Mouse (Mus musculus): ENCODE results near the gene Tprgl.
A peak's percentile ranks its signal among the peaks of the same experiment; 100 is the strongest.

The Tprgl gene

GRCm38 (mm10) chr4:154160538-154161390 lies at the start of gene Tprgl:
Tprgl (minus strand) TSS chr4:154160666.
- peak; percentile 97 for DNase-seq

- DNase-seq = no peak
These were observed 49.4 kb upstream of the Tprgl start for GRCm38 (mm10) chr4:154209825-154210224.

GRCm38 (mm10) chr4:154209054-154209453 lies 48.6 kb upstream of the Tprgl start:
- no peak for DNase-seq

GRCm38 (mm10) chr4:154207261-154207660 lies 46.8 kb upstream of the Tprgl start:
- peak; percentile 64 for DNase-seq

GRCm38 (mm10) chr4:154205392-154205791 lies 44.9 kb upstream of the Tprgl start:
- peak; percentile 74 for DNase-seq

- no peak for DNase-seq
These were observed 44.1 kb upstream of the Tprgl start for GRCm38 (mm10) chr4:154204532-154204931.

GRCm38 (mm10) chr4:154201511-154201910 lies 41.0 kb upstream of the Tprgl start:
- DNase-seq = no peak

GRCm38 (mm10) chr4:154198377-154198961 lies 38.0 kb upstream of the Tprgl start:
- DNase-seq = no peak

GRCm38 (mm10) chr4:154197961-154198360 lies 37.5 kb upstream of the Tprgl start:
- DNase-seq = no peak

GRCm38 (mm10) chr4:154188948-154189347 lies 28.5 kb upstream of the Tprgl start:
- no peak for DNase-seq

GRCm38 (mm10) chr4:154186002-154186537 lies 25.6 kb upstream of the Tprgl start:
- no peak for DNase-seq

- no peak for DNase-seq
These were observed 24.5 kb upstream of the Tprgl start for GRCm38 (mm10) chr4:154185001-154185400.

- DNase-seq = no peak
These were observed 23.1 kb upstream of the Tprgl start for GRCm38 (mm10) chr4:154183566-154183965.

- no peak for DNase-seq
These were observed 20.5 kb upstream of the Tprgl start for GRCm38 (mm10) chr4:154181001-154181400.

- no peak for DNase-seq
These were observed 16.8 kb upstream of the Tprgl start for GRCm38 (mm10) chr4:154177257-154177656.

- no peak for DNase-seq
These were observed 11.6 kb upstream of the Tprgl start for GRCm38 (mm10) chr4:154171931-154172604.

GRCm38 (mm10) chr4:154171151-154171930 lies 10.9 kb upstream of the Tprgl start:
- DNase-seq = no peak

GRCm38 (mm10) chr4:154170506-154171150 lies 10.2 kb upstream of the Tprgl start, which contains the start of gene Megf6:
Megf6 (plus strand) TSS chr4:154170730.
- peak; percentile 29 for DNase-seq

GRCm38 (mm10) chr4:154170021-154170420 lies 9.6 kb upstream of the Tprgl start:
- DNase-seq = no peak

- DNase-seq = peak; percentile 68
These were observed 6.6 kb upstream of the Tprgl start for GRCm38 (mm10) chr4:154167053-154167452.

- DNase-seq = peak; percentile 80
These were observed 2.8 kb upstream of the Tprgl start for GRCm38 (mm10) chr4:154163296-154163695.

- peak; percentile 42 for DNase-seq
These were observed 417 bp downstream of the Tprgl start for GRCm38 (mm10) chr4:154159961-154160537.
